Mouse (Mus musculus): ENCODE results near the gene Timm22. TPM values are rescaled to one million over a fixed set of nuclear protein-coding genes. Genes with fewer than 3 reads are reported as not detected.

The Timm22 gene
- 117 and 119 TPM in 2 replicates for polyA plus RNA-seq (2014; fragmentation: Nextera tagmentation; extraction: Ambion mirVana)

- ATAC-seq (replicated peaks; ENCODE audit: low FRiP score, low TSS enrichment, low read depth) (peak; percentile 94), DNase-seq (ENCODE audit: low spot score) (peak; percentile 99)
- H3K9me3 ChIP-seq (ENCODE audit: control insufficient read depth, low read length), result no peaks in the 10 kb centered on the region
- H3K9ac ChIP-seq (ENCODE audit: low read length), result peak within 1 kb of the TSS; percentile 83
- WGBS, result under 1% methylated on average over 46 of the region's 46 CpGs
- peak within 1 kb of the TSS; percentile 83 for H3K4me3 ChIP-seq (ENCODE audit: low read depth, low read length)
- peak within 1 kb of the TSS; percentile 90 for H3K4me2 ChIP-seq (ENCODE audit: low read length)
- peak within 1 kb of the TSS; percentile 84 for H3K27ac ChIP-seq (ENCODE audit: low read depth)
- H3K27me3 ChIP-seq (replicated peaks; ENCODE audit: control insufficient read depth, insufficient read depth, low read length), result no peaks in the 10 kb centered on the region
- H3K36me3 ChIP-seq (ENCODE audit: control insufficient read depth, insufficient read depth, low read length), result peaks cover 23% of the 10 kb centered on the region
- 0 out of 2 replicates have a peak, but pooled peaks cover 5% of the 10 kb centered on the region for H3K4me1 ChIP-seq (replicated peaks; ENCODE audit: control insufficient read depth, insufficient read depth, low read length)
Observed at GRCm38 (mm10) chr11:76406702-76407583, at the start of gene Timm22. Gene Timm22 (plus strand): TSS chr11:76406952.

GRCm38 (mm10) chr11:76357464-76357863 is 49.3 kb upstream of the Timm22 start:
- WGBS, result 80% methylated on average over 12 of the region's 12 CpGs
- ATAC-seq (replicated peaks; ENCODE audit: low FRiP score, low TSS enrichment, low read depth), result no peak

DNA sequence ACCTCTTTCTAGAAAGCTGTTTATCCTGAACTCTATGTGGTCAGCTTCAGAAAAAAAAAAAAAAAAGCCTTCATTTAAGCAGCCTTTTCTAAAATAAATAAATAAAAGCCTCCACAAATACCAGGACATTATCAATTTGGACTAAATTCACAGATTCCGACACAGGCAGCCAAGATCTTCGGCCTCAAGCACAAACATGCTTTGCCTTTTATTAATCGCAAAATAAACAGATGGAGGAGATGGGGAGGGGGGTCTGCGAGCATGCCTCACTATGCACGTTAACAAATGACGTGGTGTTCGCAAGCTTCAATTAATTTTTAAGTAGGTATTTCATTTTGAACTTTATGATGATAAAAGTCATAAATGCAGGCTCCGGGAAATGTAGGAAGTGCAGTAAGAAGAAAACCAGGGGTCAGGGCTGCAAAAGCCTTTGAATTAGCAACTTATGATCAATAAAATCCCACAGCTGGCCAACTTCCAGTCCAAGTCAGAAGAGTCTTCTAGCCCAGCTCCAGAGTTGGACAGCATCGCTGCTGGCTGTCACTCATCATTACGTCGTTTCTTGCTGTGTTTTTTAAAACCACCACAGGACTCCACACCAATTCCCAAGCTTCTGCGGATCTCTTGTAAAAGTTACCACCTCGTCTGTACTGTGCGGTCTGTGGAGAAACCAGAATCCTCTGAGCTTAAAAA is 48.0 kb upstream of the Timm22 start:
- H3K4me3 ChIP-seq (ENCODE audit: low read depth, low read length), result no peak overlapping the region
- H3K27ac ChIP-seq (ENCODE audit: low read depth), result no peak overlapping the region
- no peaks in the 10 kb centered on the region for H3K36me3 ChIP-seq (ENCODE audit: control insufficient read depth, insufficient read depth, low read length)
- no peak overlapping the region for H3K4me2 ChIP-seq (ENCODE audit: low read length)
- ATAC-seq (replicated peaks; ENCODE audit: low FRiP score, low TSS enrichment, low read depth) (no peak), DNase-seq (ENCODE audit: low spot score) (no peak)
- no peaks in the 10 kb centered on the region for H3K27me3 ChIP-seq (replicated peaks; ENCODE audit: control insufficient read depth, insufficient read depth, low read length)
- H3K9ac ChIP-seq (ENCODE audit: low read length), result no peak overlapping the region
- peaks cover 41% of the 10 kb centered on the region for H3K4me1 ChIP-seq (replicated peaks; ENCODE audit: control insufficient read depth, insufficient read depth, low read length)
- no peaks in the 10 kb centered on the region for H3K9me3 ChIP-seq (ENCODE audit: control insufficient read depth, low read length)
- 39% methylated on average over 14 of the region's 14 CpGs for WGBS

More at GRCm38 (mm10) chr11:76357464-76357863, 49.3 kb upstream of the Timm22 start:
- DNase-seq (ENCODE audit: low spot score), result no peak
- no peak overlapping the region for H3K9ac ChIP-seq (ENCODE audit: low read length)
- no peaks in the 10 kb centered on the region for H3K9me3 ChIP-seq (ENCODE audit: control insufficient read depth, low read length)
- H3K27me3 ChIP-seq (replicated peaks; ENCODE audit: control insufficient read depth, insufficient read depth, low read length), result no peaks in the 10 kb centered on the region
- no peak overlapping the region for H3K27ac ChIP-seq (ENCODE audit: low read depth)
- no peak overlapping the region for H3K4me3 ChIP-seq (ENCODE audit: low read depth, low read length)
- peaks cover 42% of the 10 kb centered on the region for H3K4me1 ChIP-seq (replicated peaks; ENCODE audit: control insufficient read depth, insufficient read depth, low read length)
- no peaks in the 10 kb centered on the region; the same call in 1 of the 2 replicates for H3K36me3 ChIP-seq (ENCODE audit: control insufficient read depth, insufficient read depth, low read length)
- no peak overlapping the region for H3K4me2 ChIP-seq (ENCODE audit: low read length)

GRCm38 (mm10) chr11:76360255-76360654 is 46.5 kb upstream of the Timm22 start:
- H3K27ac ChIP-seq (ENCODE audit: low read depth), result no peak overlapping the region
- H3K4me1 ChIP-seq (replicated peaks; ENCODE audit: control insufficient read depth, insufficient read depth, low read length), result peaks cover 55% of the 10 kb centered on the region
- no peak overlapping the region for H3K9ac ChIP-seq (ENCODE audit: low read length)
- ATAC-seq (replicated peaks; ENCODE audit: low FRiP score, low TSS enrichment, low read depth) (no peak), DNase-seq (ENCODE audit: low spot score) (no peak)
- H3K4me2 ChIP-seq (ENCODE audit: low read length), result no peak overlapping the region
- H3K27me3 ChIP-seq (replicated peaks; ENCODE audit: control insufficient read depth, insufficient read depth, low read length), result no peaks in the 10 kb centered on the region
- H3K4me3 ChIP-seq (ENCODE audit: low read depth, low read length), result no peak overlapping the region
- H3K36me3 ChIP-seq (ENCODE audit: control insufficient read depth, insufficient read depth, low read length), result no peaks in the 10 kb centered on the region
- 79% methylated on average over 6 of the region's 6 CpGs for WGBS
- no peaks in the 10 kb centered on the region for H3K9me3 ChIP-seq (ENCODE audit: control insufficient read depth, low read length)

GRCm38 (mm10) chr11:76361422-76361821 is 45.3 kb upstream of the Timm22 start:
- Histone ChIP-seq H3K4me1 (replicated peaks; ENCODE audit: control insufficient read depth, insufficient read depth, low read length) (peaks cover 56% of the 10 kb centered on the region), H3K27ac (ENCODE audit: low read depth) (no peak overlapping the region; the same call in 1 of the 2 replicates), H3K4me3 (ENCODE audit: low read depth, low read length) (no peak overlapping the region), H3K27me3 (replicated peaks; ENCODE audit: control insufficient read depth, insufficient read depth, low read length) (no peaks in the 10 kb centered on the region), H3K4me2 (ENCODE audit: low read length) (no peak overlapping the region), H3K9me3 (ENCODE audit: control insufficient read depth, low read length) (no peaks in the 10 kb centered on the region), H3K36me3 (ENCODE audit: control insufficient read depth, insufficient read depth, low read length) (no peaks in the 10 kb centered on the region), H3K9ac (ENCODE audit: low read length) (no peak overlapping the region)
- WGBS, result 49% methylated on average over 4 of the region's 4 CpGs
- ATAC-seq (replicated peaks; ENCODE audit: low FRiP score, low TSS enrichment, low read depth) (no peak), DNase-seq (ENCODE audit: low spot score) (no peak)

- no peaks in the 10 kb centered on the region for H3K9me3 ChIP-seq (ENCODE audit: control insufficient read depth, low read length)
- ATAC-seq (replicated peaks; ENCODE audit: low FRiP score, low TSS enrichment, low read depth) (peak; percentile 38; the same call in 1 of the 2 replicates), DNase-seq (ENCODE audit: low spot score) (peak; percentile 69)
- peak overlapping the region; percentile 55 for H3K27ac ChIP-seq (ENCODE audit: low read depth)
- H3K9ac ChIP-seq (ENCODE audit: low read length), result no peak overlapping the region
- H3K4me1 ChIP-seq (replicated peaks; ENCODE audit: control insufficient read depth, insufficient read depth, low read length), result peaks cover 58% of the 10 kb centered on the region
- H3K36me3 ChIP-seq (ENCODE audit: control insufficient read depth, insufficient read depth, low read length), result 0 out of 2 replicates have a peak, but pooled peaks cover 3% of the 10 kb centered on the region
- 9% methylated on average over 6 of the region's 6 CpGs for WGBS
- no peak overlapping the region for H3K4me3 ChIP-seq (ENCODE audit: low read depth, low read length)
- peak overlapping the region; percentile 12; the same call in 1 of the 2 replicates for H3K4me2 ChIP-seq (ENCODE audit: low read length)
- no peaks in the 10 kb centered on the region for H3K27me3 ChIP-seq (replicated peaks; ENCODE audit: control insufficient read depth, insufficient read depth, low read length)
Observed at GRCm38 (mm10) chr11:76363178-76363577, 43.6 kb upstream of the Timm22 start.

GRCm38 (mm10) chr11:76363636-76364035 is 43.1 kb upstream of the Timm22 start:
- Histone ChIP-seq H3K27ac (ENCODE audit: low read depth) (peak overlapping the region; percentile 55), H3K4me1 (replicated peaks; ENCODE audit: control insufficient read depth, insufficient read depth, low read length) (peaks cover 54% of the 10 kb centered on the region), H3K9ac (ENCODE audit: low read length) (no peak overlapping the region), H3K9me3 (ENCODE audit: control insufficient read depth, low read length) (no peaks in the 10 kb centered on the region), H3K4me3 (ENCODE audit: low read depth, low read length) (no peak overlapping the region), H3K27me3 (replicated peaks; ENCODE audit: control insufficient read depth, insufficient read depth, low read length) (no peaks in the 10 kb centered on the region), H3K4me2 (ENCODE audit: low read length) (0 out of 2 replicates have a peak overlapping the region, but pooled peaks have one; percentile 12), H3K36me3 (ENCODE audit: control insufficient read depth, insufficient read depth, low read length) (0 out of 2 replicates have a peak, but pooled peaks cover 3% of the 10 kb centered on the region)
- DNase-seq (ENCODE audit: low spot score) (no peak), ATAC-seq (replicated peaks; ENCODE audit: low FRiP score, low TSS enrichment, low read depth) (no peak)
- 21% methylated on average over 9 of the region's 9 CpGs for WGBS

GRCm38 (mm10) chr11:76364038-76364437 is 42.7 kb upstream of the Timm22 start:
- peak overlapping the region; percentile 55 for H3K27ac ChIP-seq (ENCODE audit: low read depth)
- H3K4me2 ChIP-seq (ENCODE audit: low read length), result no peak overlapping the region
- WGBS, result 70% methylated on average over 5 of the region's 5 CpGs
- H3K36me3 ChIP-seq (ENCODE audit: control insufficient read depth, insufficient read depth, low read length), result 0 out of 2 replicates have a peak, but pooled peaks cover 3% of the 10 kb centered on the region
- ATAC-seq (replicated peaks; ENCODE audit: low FRiP score, low TSS enrichment, low read depth) (no peak), DNase-seq (ENCODE audit: low spot score) (no peak)
- no peak overlapping the region for H3K9ac ChIP-seq (ENCODE audit: low read length)
- no peaks in the 10 kb centered on the region for H3K27me3 ChIP-seq (replicated peaks; ENCODE audit: control insufficient read depth, insufficient read depth, low read length)
- H3K9me3 ChIP-seq (ENCODE audit: control insufficient read depth, low read length), result no peaks in the 10 kb centered on the region
- H3K4me3 ChIP-seq (ENCODE audit: low read depth, low read length), result no peak overlapping the region
- H3K4me1 ChIP-seq (replicated peaks; ENCODE audit: control insufficient read depth, insufficient read depth, low read length), result peaks cover 50% of the 10 kb centered on the region

Measured in intestine, embryonic 14.5 days (tissue).